Mouse (Mus musculus): ENCODE results near the gene Esr2. TPM values are rescaled to one million over a fixed set of nuclear protein-coding genes. Genes with fewer than 3 reads are reported as not detected.
"Not testable (repeated sequence)": the region's sequence is repeated elsewhere in the genome, so short reads cannot be mapped to it uniquely, and the experiment has no call there.

Esr2 gene
- polyA plus RNA-seq, 1 experiment from 2014 or later: 0.34 TPM

GRCm38 (mm10) chr12:76187849-76188248 lies 10.8 kb upstream of the Esr2 start:
- WGBS: 29% methylated on average over 8 of the region's 8 CpGs
- ATAC-seq (ENCODE audit: borderline replicate concordance, extremely low read depth, low FRiP score, low TSS enrichment): peak; percentile 69; the same call in 1 of the 2 replicates
- H3K4me2 ChIP-seq: no peak overlapping the region
- no peaks in the 10 kb centered on the region for H3K4me1 ChIP-seq
- H3K9me3 ChIP-seq: no peaks in the 10 kb centered on the region
- H3K36me3 ChIP-seq: no peaks in the 10 kb centered on the region
- H3K9ac ChIP-seq: no peak overlapping the region
- H3K4me3 ChIP-seq: no peak overlapping the region
- H3K27me3 ChIP-seq: no peaks in the 10 kb centered on the region
- no peak overlapping the region for H3K27ac ChIP-seq

GRCm38 (mm10) chr12:76186473-76186872 lies 9.4 kb upstream of the Esr2 start:
- Histone ChIP-seq H3K36me3 (no peaks in the 10 kb centered on the region), H3K27me3 (no peaks in the 10 kb centered on the region), H3K9me3 (no peaks in the 10 kb centered on the region), H3K27ac (no peak overlapping the region), H3K4me2 (no peak overlapping the region), H3K9ac (no peak overlapping the region), H3K4me3 (no peak overlapping the region), H3K4me1 (no peaks in the 10 kb centered on the region)
- 91% methylated on average over 1 of the region's 1 CpGs for WGBS
- no peak for ATAC-seq (ENCODE audit: borderline replicate concordance, extremely low read depth, low FRiP score, low TSS enrichment)

GRCm38 (mm10) chr12:76185167-76185816 lies 8.2 kb upstream of the Esr2 start:
- Histone ChIP-seq H3K9me3 (no peaks in the 10 kb centered on the region), H3K36me3 (no peaks in the 10 kb centered on the region), H3K4me2 (no peak overlapping the region), H3K27ac (no peak overlapping the region), H3K9ac (no peak overlapping the region), H3K27me3 (no peaks in the 10 kb centered on the region), H3K4me3 (no peak overlapping the region), H3K4me1 (no peaks in the 10 kb centered on the region)
- no peak; the same call in 1 of the 2 replicates for ATAC-seq (ENCODE audit: borderline replicate concordance, extremely low read depth, low FRiP score, low TSS enrichment)
- WGBS: 48% methylated on average over 10 of the region's 10 CpGs

- 44% methylated on average over 6 of the region's 6 CpGs for WGBS
- no peaks in the 10 kb centered on the region for H3K36me3 ChIP-seq
- H3K4me2 ChIP-seq: no peak overlapping the region
- no peak for ATAC-seq (ENCODE audit: borderline replicate concordance, extremely low read depth, low FRiP score, low TSS enrichment)
- no peak overlapping the region for H3K9ac ChIP-seq
- H3K4me3 ChIP-seq: no peak overlapping the region
- H3K4me1 ChIP-seq: no peaks in the 10 kb centered on the region
- no peaks in the 10 kb centered on the region for H3K27me3 ChIP-seq
- no peaks in the 10 kb centered on the region for H3K9me3 ChIP-seq
- no peak overlapping the region for H3K27ac ChIP-seq
Observed at GRCm38 (mm10) chr12:76184271-76184670, 7.2 kb upstream of the Esr2 start.

GRCm38 (mm10) chr12:76182831-76183230 lies 5.8 kb upstream of the Esr2 start:
- Histone ChIP-seq H3K27me3 (no peaks in the 10 kb centered on the region), H3K4me1 (no peaks in the 10 kb centered on the region), H3K36me3 (no peaks in the 10 kb centered on the region), H3K4me2 (no peak overlapping the region), H3K27ac (no peak overlapping the region), H3K9ac (no peak overlapping the region), H3K9me3 (no peaks in the 10 kb centered on the region), H3K4me3 (no peak overlapping the region)
- 86% methylated on average over 6 of the region's 6 CpGs for WGBS
- no peak for ATAC-seq (ENCODE audit: borderline replicate concordance, extremely low read depth, low FRiP score, low TSS enrichment)

GRCm38 (mm10) chr12:76181471-76181870 lies 4.4 kb upstream of the Esr2 start:
- no peaks in the 10 kb centered on the region for H3K9me3 ChIP-seq
- no peaks in the 10 kb centered on the region; the same call in 1 of the 2 replicates for H3K27me3 ChIP-seq
- no peak overlapping the region for H3K9ac ChIP-seq
- H3K27ac ChIP-seq: no peak overlapping the region
- H3K4me2 ChIP-seq: no peak overlapping the region
- H3K4me3 ChIP-seq: no peak overlapping the region
- H3K36me3 ChIP-seq: no peaks in the 10 kb centered on the region
- peaks cover 6% of the 10 kb centered on the region; the same call in 1 of the 2 replicates for H3K4me1 ChIP-seq
- no peak for ATAC-seq (ENCODE audit: borderline replicate concordance, extremely low read depth, low FRiP score, low TSS enrichment)
- 62% methylated on average over 8 of the region's 8 CpGs for WGBS

GRCm38 (mm10) chr12:76180442-76180841 lies 3.4 kb upstream of the Esr2 start:
- H3K4me2 ChIP-seq: no peak overlapping the region
- no peaks in the 10 kb centered on the region for H3K36me3 ChIP-seq
- no peak overlapping the region for H3K4me3 ChIP-seq
- ATAC-seq (ENCODE audit: borderline replicate concordance, extremely low read depth, low FRiP score, low TSS enrichment): no peak
- H3K9ac ChIP-seq: no peak overlapping the region
- no peaks in the 10 kb centered on the region for H3K9me3 ChIP-seq
- H3K4me1 ChIP-seq: peaks cover 6% of the 10 kb centered on the region; the same call in 1 of the 2 replicates
- no peak overlapping the region for H3K27ac ChIP-seq
- WGBS: 56% methylated on average over 6 of the region's 6 CpGs
- no peaks in the 10 kb centered on the region; the same call in 1 of the 2 replicates for H3K27me3 ChIP-seq

GRCm38 (mm10) chr12:76179527-76179926 lies 2.5 kb upstream of the Esr2 start:
- ATAC-seq (ENCODE audit: borderline replicate concordance, extremely low read depth, low FRiP score, low TSS enrichment): no peak
- Histone ChIP-seq H3K27ac (no peak overlapping the region), H3K4me2 (no peak overlapping the region), H3K9me3 (no peaks in the 10 kb centered on the region), H3K36me3 (no peaks in the 10 kb centered on the region), H3K4me3 (no peak overlapping the region), H3K9ac (no peak overlapping the region), H3K27me3 (no peaks in the 10 kb centered on the region; the same call in 1 of the 2 replicates), H3K4me1 (peaks cover 6% of the 10 kb centered on the region; the same call in 1 of the 2 replicates)
- WGBS: 39% methylated on average over 4 of the region's 4 CpGs

GRCm38 (mm10) chr12:76179051-76179450 lies 2.0 kb upstream of the Esr2 start:
- no peaks in the 10 kb centered on the region; the same call in 1 of the 2 replicates for H3K27me3 ChIP-seq
- H3K36me3 ChIP-seq: no peaks in the 10 kb centered on the region
- H3K9ac ChIP-seq: no peak overlapping the region
- no peak overlapping the region for H3K4me3 ChIP-seq
- peaks cover 6% of the 10 kb centered on the region; the same call in 1 of the 2 replicates for H3K4me1 ChIP-seq
- no peak overlapping the region for H3K27ac ChIP-seq
- no peak for ATAC-seq (ENCODE audit: borderline replicate concordance, extremely low read depth, low FRiP score, low TSS enrichment)
- no peak overlapping the region for H3K4me2 ChIP-seq
- H3K9me3 ChIP-seq: no peaks in the 10 kb centered on the region
- 36% methylated on average over 5 of the region's 5 CpGs for WGBS

- Histone ChIP-seq H3K4me3 (peak overlapping the region; percentile 48), H3K4me1 (peaks cover 6% of the 10 kb centered on the region; the same call in 1 of the 2 replicates), H3K4me2 (peak overlapping the region; percentile 94), H3K9ac (no peak overlapping the region), H3K36me3 (no peaks in the 10 kb centered on the region), H3K9me3 (no peaks in the 10 kb centered on the region), H3K27me3 (no peaks in the 10 kb centered on the region; the same call in 1 of the 2 replicates), H3K27ac (no peak overlapping the region)
- ATAC-seq (ENCODE audit: borderline replicate concordance, extremely low read depth, low FRiP score, low TSS enrichment): no peak
- 31% methylated on average over 16 of the region's 16 CpGs for WGBS
Observed at GRCm38 (mm10) chr12:76177864-76178518, 932 bp upstream of the Esr2 start.

- Histone ChIP-seq H3K36me3 (no peaks in the 10 kb centered on the region), H3K9me3 (no peaks in the 10 kb centered on the region), H3K4me1 (no peaks in the 10 kb centered on the region), H3K9ac (no peak overlapping the region), H3K4me3 (no peak overlapping the region), H3K4me2 (no peak overlapping the region), H3K27ac (no peak overlapping the region), H3K27me3 (no peaks in the 10 kb centered on the region)
- no peak for ATAC-seq (ENCODE audit: borderline replicate concordance, extremely low read depth, low FRiP score, low TSS enrichment)
- WGBS: 48% methylated on average over 5 of the region's 5 CpGs
Observed at GRCm38 (mm10) chr12:76165641-76166040, 11.4 kb downstream of the Esr2 start.

GRCm38 (mm10) chr12:76152389-76152788 lies 24.7 kb downstream of the Esr2 start:
- not testable (repeated sequence) for H3K4me1 ChIP-seq; H3K9me3 ChIP-seq; H3K27me3 ChIP-seq; H3K27ac ChIP-seq; ATAC-seq (ENCODE audit: borderline replicate concordance, extremely low read depth, low FRiP score, low TSS enrichment); H3K36me3 ChIP-seq
- Histone ChIP-seq H3K4me2 (peak overlapping the region; percentile 60), H3K4me3 (peak overlapping the region; percentile 36), H3K9ac (peak overlapping the region; percentile 19; the same call in 1 of the 2 replicates)
- 8% methylated on average over 30 of the region's 30 CpGs for WGBS

Data from lung, embryonic 15.5 days (tissue).